Mouse (Mus musculus) left cerebral cortex, postnatal 36 days (tissue): ENCODE measurements around the gene Trappc2l. TPM values are rescaled to one million over a fixed set of nuclear protein-coding genes. Genes with fewer than 3 reads are reported as not detected.
"Not testable (repeated sequence)": the region's sequence is repeated elsewhere in the genome, so short reads cannot be mapped to it uniquely, and the experiment has no call there.

Experiments used
- DNase-seq, 2 experiments: peaks; one replicate each; pipeline ENCODE4 v3.0.0; 2021 to 2022; ENCODE audit warnings: low spot score in 2 of 2, mixed read lengths in 1 of 2
- intact Hi-C: fragments of 180-260 bp; cut with DNase I; formaldehyde crosslinking; loops from one replicate; pipeline ENCODE4 v1.15.1; 2025
- total RNA-seq, 2 experiments: library from RNA; stranded (reverse); gene quantifications; 2 replicates each; pipeline ENCODE4 v1.2.3; 2021

Gene Trappc2l
- total RNA-seq, 2 experiments from 2014 or later: 78.7 to 84.5 TPM

DNA sequence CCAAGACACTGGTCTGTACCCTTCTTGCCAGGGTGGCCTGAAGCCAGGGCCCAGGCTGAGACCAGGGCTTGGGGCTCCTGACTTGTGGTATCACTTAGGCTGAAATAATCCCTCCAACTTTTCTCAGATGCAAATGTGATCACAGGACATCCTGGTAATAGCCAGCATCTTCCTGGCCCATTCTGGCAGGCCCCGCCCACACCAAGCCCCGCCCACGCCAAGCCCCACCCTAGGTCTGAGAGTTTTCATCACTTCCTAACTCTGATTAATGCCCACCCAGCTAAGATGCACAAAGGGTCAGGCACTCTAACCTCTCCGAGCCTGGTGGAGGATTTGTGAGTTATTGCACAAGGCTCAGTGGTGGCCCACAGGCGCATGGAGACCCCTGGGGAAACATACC, 9.0 kb downstream of the Trappc2l start:
- intact Hi-C loops: no loop called here

DNA sequence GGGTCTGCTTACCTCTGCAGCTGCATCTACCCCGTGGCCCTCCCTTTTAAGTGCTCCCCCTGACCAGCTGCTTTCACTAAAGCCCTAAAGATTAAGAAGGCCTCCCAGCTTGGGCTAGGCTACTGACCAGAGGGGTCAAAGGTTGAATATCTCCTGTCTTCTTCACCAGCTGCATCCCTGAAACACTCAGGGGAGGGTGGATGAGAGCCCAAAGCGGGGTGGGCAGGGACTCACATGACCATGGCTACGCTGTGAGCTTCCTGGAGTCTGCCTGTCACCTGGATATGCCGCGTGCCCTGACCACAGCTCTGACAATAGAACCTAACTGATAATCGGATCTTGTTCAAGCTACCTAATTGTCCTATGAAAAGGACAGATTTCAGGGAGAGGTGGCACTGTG, 11.3 kb downstream of the Trappc2l start, which contains the start of gene Pabpn1l:
Gene Pabpn1l, minus strand, starts transcription at position 13 of the 400 bp plus-strand sequence.
- no peak for DNase-seq
- intact Hi-C loops: no loop called here

More for the DNA sequence above, 9.0 kb downstream of the Trappc2l start:
- no peak for DNase-seq

DNA sequence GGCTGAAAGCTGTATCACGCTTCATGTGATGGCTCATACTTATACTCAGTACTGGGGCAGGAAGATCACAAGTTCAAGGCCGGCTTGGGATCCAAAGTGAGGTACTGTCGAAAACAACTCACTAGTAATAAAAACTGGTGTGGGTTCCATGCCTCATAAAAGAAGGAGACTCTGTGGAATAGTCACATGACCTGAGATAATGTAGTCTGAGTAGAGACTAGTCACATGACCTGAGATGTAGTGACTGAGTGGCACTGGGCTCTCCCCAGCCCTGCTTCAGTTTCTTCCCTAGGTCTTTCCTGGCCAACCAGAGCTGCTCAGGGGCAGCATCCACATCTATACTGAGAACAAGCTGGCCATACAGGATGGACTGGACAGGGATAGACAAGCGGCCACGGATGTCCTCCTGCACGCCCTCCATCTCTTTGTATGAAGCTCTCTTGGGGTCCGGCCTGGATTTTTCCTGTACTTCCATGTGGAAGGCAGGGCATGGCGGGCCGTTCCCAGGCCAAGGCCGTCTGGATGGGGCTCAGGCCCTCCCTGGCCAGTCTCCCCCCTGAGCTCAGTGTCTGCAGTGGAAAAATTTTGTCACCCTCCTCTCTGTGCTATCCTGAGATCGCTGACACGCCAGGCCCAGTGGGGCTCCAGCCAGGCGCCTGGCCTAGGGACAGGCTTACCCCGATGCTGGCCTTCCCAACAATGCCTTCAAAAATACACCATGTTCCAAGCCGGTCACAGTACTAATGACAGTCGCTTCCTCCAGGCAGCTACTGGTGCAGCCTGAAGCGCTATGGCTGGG, 12.6 kb downstream of the Trappc2l start:
- DNase-seq: no peak
- intact Hi-C loops: no loop called here

DNA sequence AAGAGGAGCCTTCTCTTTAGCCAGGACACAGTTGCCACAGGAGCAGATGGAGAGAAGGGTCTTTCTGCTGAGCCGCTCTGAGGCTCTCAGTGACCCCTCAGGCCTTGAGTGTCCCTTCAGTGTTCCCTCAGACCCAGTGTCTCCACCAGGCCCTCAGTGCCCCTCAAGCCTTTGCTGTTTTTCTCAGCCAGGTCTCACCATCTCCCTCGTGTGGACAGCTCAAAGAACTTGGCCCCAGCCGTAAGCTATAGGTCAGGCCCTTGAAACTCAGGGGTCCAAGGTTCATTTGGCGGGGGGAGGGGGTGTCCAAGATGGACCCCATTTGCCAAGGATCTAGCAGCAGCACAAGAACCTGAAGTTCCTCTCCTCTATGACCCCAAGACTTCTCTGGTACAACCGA, 13.2 kb downstream of the Trappc2l start:
- no peak for DNase-seq
- intact Hi-C loops: no loop called here

DNA sequence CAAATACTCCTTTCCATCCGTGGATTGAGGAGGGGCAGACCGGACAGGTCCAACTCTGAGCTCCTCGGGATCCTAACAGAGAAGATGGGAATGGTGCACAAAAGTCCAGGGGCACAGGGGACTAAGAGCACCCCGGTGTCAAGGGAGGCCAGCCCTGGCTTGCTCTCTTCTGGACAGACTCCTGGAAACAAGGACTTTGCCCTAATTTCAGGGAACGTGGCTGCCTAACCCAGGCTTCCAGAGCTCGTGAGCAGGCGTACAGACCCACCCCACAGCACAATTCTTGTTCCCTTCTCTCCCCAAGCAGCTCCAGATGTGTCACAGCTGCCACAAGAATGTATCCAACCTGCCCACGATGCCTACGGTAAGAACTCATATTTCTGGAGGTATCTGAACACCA, 14.4 kb downstream of the Trappc2l start:
- intact Hi-C loops: no loop called here

DNA sequence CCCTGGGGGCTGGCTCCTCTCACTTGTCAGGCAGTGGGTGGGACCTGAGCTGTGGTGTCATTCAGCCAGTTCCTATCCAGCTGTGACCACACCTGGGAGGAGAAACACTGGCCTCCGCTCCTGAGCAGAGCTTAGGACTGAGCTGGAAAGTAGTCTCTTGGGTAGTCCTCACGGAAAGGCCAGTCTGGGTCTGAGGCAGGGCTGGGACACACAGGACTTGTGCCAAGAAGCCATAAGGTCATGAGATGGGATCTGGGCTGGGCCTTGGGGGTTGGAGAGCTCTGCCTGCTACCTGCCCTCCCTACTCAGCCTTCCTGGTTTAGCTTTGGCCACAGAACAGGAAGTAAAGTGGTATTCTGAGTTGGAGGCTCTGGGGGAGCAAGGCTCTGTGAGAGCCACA, 15.5 kb downstream of the Trappc2l start:
- intact Hi-C loops: no loop called here
- no peak for DNase-seq

More for the DNA sequence above, 14.4 kb downstream of the Trappc2l start:
- no peak for DNase-seq

DNA sequence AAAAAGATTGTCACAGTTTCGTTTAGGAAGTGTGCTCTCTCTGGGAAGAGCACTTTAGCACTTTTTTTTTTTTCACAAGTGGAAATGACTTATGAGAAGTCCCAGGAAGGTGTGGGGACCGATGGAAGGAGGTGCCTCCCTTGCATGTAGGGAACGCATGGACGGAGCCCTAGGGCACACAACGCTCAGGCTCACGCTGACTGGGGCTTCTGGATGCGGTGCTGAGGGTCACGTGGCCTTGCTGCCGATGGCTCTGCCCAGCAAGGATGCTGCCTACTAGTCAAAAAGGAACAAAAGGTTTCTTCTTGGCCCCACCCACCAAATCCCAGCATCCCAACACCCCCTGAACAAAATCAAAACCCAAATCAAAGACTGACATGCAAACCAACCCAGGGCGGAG, 17.9 kb downstream of the Trappc2l start:
- intact Hi-C loops: no loop called here
- no peak for DNase-seq

DNA sequence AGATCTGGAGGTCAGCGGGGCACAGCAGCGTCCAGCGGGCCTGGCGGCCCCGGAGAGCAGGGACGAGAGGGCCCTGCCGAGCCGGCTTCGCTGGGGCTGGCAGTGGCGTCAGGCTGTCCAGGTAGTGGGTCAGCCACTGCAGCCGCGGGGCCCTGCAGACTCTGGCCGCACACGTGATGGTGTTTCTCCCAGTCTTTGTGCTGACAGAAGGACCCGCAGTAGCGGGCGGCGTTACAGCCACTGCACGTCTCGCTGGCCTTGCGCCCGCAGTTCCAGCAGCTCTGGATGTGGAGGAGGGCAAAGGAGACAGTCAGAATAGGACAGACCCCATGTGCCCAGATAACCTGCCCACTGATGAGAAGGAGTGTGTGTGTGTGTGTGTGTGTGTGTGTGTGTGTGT, 19.3 kb downstream of the Trappc2l start:
- no peak for DNase-seq
- intact Hi-C loops: no loop called here

DNA sequence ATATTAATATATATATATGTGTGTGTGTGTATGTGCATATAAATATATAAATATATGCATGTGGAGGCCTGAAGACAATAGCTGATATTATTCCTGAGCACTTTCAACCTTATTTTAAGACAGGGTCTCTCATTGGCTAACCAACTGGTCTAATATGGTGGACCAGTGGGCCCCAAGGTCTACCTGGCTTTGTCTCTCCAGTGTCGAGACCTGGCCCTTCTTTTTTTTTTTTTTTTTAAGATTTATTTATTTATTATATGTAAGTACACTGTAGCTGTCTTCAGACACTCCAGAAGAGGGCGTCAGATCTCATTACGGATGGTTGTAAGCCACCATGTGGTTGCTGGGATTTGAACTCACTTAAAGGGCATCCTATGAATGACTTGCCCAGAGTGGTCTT, 20.7 kb downstream of the Trappc2l start:
- intact Hi-C loops, DNase-seq: not testable (repeated sequence)

DNA sequence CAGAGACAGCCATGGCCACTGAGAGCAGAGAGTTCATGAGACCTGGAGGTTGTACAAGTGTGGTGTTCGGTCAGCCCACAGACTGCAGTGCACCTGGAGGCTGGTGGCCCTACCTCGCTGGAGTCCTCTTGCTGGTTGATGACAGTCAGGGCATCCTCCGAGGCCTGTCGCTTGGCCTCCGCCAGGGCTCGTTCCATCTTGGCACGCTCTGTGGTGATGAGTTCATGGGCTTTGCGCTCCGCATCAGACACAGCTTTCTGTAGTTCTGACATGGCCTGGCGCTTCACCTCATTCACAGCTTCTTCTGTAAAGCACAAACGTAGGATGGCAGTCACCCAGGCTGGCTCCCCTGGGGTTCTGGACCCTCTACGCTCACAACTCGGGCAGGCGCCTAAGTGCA, 21.8 kb downstream of the Trappc2l start:
- DNase-seq: no peak
- intact Hi-C loops: no loop called here

DNA sequence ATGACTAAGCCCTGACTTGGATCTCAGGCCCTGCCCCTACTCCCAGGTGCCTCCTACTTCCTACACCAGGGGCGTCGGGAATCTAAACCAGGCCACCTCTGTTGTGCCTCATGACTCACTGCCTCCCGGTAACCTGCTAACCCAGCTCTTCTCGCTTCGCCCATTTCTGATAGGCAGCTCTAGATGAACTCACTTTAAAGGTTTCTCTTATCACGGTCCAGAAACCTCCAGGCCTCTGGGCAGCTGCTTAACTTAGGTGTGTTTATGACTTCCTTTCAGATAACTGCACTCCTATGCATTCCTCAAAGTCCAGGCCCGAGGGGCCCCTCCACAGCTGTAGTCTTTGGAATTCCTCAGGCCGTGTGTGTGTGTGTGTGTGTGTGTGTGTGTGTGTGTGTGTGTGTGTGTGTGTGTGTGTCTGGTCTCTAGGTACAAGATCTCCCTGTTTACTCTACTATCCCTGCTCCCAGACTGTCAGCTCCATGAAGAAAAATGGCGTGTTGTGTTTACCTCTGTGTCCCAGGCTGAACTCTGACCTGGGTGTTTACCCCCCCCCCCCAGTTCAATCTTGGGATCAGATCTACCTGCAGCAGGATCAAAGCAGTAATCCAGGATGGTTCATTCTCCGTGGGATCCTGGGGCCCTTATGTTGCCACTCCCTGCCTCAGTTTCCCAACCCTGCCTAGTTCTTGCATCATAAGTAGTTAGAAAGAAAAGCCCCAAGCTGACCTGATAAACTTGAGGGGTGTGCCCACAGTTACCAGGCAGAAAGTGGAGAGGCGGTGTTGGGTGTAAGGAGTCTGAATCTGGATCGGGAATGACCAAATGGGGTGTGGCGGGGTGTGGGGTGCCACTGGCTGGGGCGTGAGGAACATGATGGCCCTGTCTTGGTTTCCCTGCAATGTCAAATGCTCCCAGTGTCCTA, 24.7 kb downstream of the Trappc2l start:
- intact Hi-C loops: no loop called here
- DNase-seq: no peak

DNA sequence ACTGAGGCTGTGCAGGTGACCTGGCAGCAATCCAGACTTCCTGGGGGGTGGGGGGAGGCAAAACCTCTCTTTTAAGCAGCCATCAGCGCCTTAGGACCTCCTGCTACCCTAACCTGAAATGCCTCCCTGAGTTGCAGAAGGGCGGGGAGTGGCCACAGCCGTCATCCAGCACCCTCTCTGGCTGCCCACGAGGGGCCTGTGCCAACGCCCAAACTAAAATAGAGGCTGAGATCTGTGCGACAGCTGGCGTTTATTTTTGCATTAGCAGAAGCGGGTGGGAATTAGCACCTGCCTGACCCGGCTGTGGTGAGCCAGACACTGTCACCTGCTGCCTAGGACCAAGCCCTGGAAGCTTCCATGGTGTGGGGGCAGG, 25.3 kb downstream of the Trappc2l start:
- peak; percentile 49 to 54 for DNase-seq
- intact Hi-C loops: no loop called here

DNA sequence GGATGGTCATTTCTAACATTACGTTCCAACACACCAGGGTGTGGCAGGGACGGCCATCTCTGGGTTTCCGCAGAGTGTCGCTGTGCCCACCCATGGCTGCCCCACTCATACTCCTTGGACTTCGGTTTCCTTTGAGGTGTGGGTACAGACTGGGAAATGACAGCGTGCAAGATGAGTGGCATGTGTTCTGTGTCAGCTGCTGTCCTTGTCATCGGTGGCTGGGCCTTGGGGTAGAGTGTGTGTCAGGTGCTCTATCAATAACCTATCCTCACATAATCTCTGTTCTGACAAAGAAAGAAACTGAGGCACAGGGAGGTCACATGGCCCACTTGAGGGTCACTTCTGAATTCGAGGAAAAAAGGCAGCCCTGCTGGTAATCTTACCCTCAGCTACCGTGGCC, 25.8 kb downstream of the Trappc2l start:
- DNase-seq: no peak
- intact Hi-C loops: no loop called here

DNA sequence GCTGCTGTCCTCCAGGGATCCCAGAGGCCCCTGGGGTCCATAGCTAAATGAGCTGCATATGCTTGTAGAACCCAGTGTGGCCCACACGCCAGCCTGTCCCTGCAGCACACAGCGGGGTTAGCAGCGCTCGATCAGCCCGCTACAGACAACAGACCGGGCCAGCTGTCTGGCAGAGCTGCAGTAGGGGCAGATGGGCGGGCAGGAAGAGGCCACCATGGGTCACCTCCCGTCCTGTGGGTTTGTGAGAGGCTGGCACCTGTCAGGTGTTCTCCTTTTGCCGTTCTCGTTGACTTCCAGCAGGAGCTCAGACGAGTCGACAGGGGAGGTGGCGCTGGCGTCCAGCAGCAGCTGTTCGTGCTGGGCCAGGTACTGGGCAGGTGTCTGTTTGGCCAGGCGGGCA, 27.2 kb downstream of the Trappc2l start:
- DNase-seq: no peak
- intact Hi-C loops: no loop called here

DNA sequence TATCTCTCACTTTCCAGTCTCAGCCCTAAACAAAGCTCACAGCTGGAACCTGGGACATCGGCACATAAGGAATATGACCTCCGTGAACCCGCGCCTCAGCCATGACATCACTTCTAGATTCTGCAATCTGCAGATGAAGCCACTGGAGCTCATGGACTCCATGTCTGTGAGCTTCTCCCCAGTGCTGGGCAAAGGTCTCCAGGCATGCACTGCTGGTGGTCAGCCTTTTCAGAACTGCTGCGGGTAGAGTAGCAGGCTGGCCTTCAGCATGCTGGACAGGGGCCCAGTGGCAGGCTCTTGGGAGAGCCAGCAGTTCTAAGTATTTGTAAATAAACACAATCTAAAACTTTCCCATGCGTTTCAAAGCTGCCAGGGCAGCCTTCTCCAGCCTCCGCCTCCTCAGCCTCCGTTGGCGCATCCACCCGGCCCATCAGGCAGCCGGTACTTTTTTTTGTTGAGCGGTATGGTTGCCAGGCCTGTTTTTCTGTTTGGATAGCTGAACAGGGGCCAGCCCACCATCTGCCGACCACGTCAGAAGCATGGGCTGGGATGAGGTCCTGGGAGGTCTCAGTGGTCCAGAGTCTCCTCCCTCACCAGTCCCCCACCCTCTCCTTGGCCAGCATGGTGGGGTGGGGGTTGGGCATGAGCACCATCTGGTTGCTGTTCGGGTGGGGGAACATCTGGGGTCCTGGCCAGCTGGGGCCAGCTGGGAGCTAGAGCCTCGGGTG, 28.2 kb downstream of the Trappc2l start:
- intact Hi-C loops: loop anchor here (2.0 kb wide), 1 partner anchor 37 kb away; no protein-coding TSS in a partner anchor

DNA sequence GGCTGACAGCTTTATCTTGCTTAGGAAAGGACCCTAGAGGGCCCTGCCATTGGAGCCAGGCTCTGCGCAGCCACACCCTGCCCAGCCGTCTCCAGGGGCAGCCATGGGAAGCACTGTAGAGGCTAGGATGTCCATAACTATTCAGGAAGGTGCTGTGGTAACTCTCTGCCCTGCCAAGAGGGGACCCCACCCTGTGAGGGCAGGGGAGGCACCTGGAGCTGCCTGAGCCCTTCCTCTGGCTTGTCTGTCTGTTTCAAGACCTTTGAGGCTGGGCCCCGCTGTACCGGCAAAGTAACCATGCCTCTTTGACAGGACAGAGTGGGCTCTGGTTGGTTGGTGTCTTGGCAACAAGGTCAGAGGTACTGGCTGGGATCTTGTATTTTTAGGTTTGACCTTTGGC, 29.4 kb downstream of the Trappc2l start:
- intact Hi-C loops: loop anchor here (2.0 kb wide), 1 partner anchor 36 kb away; no protein-coding TSS in a partner anchor
- no peak for DNase-seq

More for the DNA sequence above, 28.2 kb downstream of the Trappc2l start:
- DNase-seq: peak; percentile 31 to 50

DNA sequence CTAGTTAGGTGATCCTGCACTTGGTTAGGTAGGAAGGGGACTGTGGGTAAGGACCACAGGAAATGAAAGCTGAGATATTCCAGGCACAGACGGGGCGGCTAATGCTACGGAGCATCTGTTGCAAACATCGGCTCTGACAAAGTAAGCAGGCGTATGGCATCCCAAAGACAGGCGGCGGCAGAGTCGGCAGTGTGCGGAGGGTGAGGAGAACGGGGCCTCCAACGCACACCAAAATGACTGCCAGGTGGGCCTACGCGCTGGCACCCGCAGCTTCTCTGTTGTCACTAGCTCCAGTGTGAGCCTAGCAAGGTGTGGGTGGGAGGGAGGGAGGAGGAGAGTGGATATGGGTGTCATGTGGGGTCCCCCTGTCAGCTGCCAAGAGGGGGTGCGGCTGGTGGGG, 30.0 kb downstream of the Trappc2l start:
- peak; percentile 81 to 87 for DNase-seq
- intact Hi-C loops: loop anchor here (2.0 kb wide), 1 partner anchor 35 kb away; no protein-coding TSS in a partner anchor

DNA sequence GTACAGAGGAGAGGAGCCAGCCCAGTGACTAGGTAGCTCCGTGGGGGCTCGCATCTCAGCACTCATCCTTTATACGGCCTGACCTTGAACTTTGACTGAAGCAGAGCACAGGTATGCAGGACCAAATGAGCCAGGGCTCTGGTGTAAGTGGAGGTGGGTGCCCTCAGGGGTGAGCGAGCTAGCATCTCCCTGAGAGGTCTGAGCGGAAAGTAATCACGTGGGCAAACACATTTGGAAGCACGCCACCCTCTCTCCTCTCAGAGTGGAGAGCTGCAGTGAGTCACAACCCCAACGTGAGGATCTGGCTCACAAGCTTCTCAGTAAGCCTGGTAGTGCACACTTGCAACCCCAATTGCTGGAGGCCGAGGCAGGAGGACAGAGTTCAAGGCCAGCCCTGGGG, 30.6 kb downstream of the Trappc2l start:
- DNase-seq: peak; percentile 59 to 62
- intact Hi-C loops: no loop called here

DNA sequence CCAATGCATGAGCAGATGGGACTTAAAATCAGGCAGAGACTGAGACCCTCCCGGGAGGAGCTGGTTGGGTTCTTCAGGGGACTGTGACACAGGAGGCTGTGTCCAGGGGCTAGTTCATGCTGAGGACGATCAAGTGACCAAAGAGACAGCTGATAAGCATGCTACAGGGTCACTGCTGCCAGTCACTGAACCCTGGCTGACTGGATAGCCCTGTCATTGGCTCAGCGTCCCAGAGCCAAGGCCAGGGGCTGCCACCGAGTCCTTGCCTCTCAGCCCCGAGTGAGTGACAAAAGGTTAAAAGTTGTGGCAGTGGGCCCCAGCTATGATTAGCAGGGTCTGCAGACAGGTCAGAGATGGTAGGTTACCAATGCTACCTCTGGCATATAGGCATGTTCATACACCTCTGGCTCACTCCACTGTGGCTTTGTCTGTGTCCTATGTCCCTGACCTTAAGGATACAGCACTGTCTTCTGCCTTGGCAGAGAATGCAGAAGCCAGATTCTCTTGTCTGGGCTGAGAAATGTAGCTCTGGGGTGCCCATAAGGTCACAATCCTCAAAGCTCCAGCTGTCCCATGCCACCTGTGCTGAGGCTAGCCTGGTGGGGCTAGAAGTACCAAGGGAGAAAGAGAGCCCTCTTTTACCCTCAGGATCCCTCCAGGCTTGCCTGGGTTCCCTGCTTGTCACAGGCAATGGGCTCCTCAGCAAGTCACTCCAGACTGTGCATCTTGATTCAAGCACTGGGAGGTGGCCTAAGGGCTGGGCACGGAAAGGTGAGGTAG, 32.9 kb downstream of the Trappc2l start:
- intact Hi-C loops: no loop called here
- no peak for DNase-seq
